Mouse (Mus musculus) forebrain, postnatal 0 days (tissue): ENCODE results near the gene Aspm. TPM values are rescaled to one million over a fixed set of nuclear protein-coding genes. Genes with fewer than 3 reads are reported as not detected.
"Not testable (repeated sequence)": the region's sequence is repeated elsewhere in the genome, so short reads cannot be mapped to it uniquely, and the experiment has no call there.

Source experiments
- ATAC-seq: fragments of 200-750 bp; cut with Nextera tagmentation; 2 replicates; pipeline ENCODE4 v1.8.0; 2017; ENCODE audit warnings: mild to moderate bottlenecking, moderate library complexity
- DNase-seq: peaks from one replicate; pipeline ENCODE4 v3.0.0-alpha.2; 2015
- H3K27ac ChIP-seq: fragments of 300-500 bp; sonication (generic); 2 replicates; pipeline ENCODE4 v1.5.1; 2014; ENCODE audit warnings: low read depth, mild to moderate bottlenecking, antibody characterized with exemption, low read length, moderate library complexity, mixed read lengths
- H3K27me3 ChIP-seq: fragments of 300-500 bp; sonication (generic); 2 replicates; pipeline ENCODE4 v1.6.1; 2014; ENCODE audit warnings: mild to moderate bottlenecking, low read length, mixed read lengths; ENCODE audit not compliant: insufficient read depth
- H3K36me3 ChIP-seq: fragments of 300-500 bp; sonication (generic); 2 replicates; pipeline ENCODE4 v1.6.1; 2014; ENCODE audit warnings: mild to moderate bottlenecking, moderate library complexity; ENCODE audit not compliant: insufficient read depth
- H3K4me1 ChIP-seq: fragments of 300-500 bp; sonication (generic); 2 replicates; pipeline ENCODE4 v1.6.1; 2014; ENCODE audit warnings: antibody characterized with exemption; ENCODE audit not compliant: insufficient read depth
- H3K4me2 ChIP-seq: fragments of 300-500 bp; sonication (generic); 2 replicates; pipeline ENCODE4 v1.6.1; 2014; ENCODE audit warnings: low read depth, mild to moderate bottlenecking, moderate library complexity
- H3K4me3 ChIP-seq: fragments of 300-500 bp; sonication (generic); 2 replicates; pipeline ENCODE4 v1.5.1; 2014; ENCODE audit warnings: low read depth, low read length, mixed read lengths
- H3K9ac ChIP-seq: fragments of 300-500 bp; sonication (generic); 2 replicates; pipeline ENCODE4 v1.6.1; 2014; ENCODE audit warnings: mild to moderate bottlenecking
- H3K9me3 ChIP-seq: fragments of 300-500 bp; sonication (generic); 2 replicates; pipeline ENCODE4 v1.6.1; 2016; ENCODE audit warnings: low read length
- CTCF ChIP-seq: sonication (generic); IDR thresholded peaks from 2 replicates; pipeline ENCODE4 v1.5.1; 2016; ENCODE audit warnings: antibody characterized with exemption, control low read depth, low read depth
- WGBS: fragments of 180-500 bp; shearing (Covaris S2); extraction: QIAGEN DNeasy Blood & Tissue Kit; methylation state at CpG from one replicate; pipeline ENCODE4 v1.1.7; 2014; 5-methylcytosine and 5-hydroxymethylcytosine counted together
- polyA plus RNA-seq: library from polyadenylated mRNA; unstranded; fragments of >200 nt; fragmentation: Nextera tagmentation; extraction: Ambion mirVana; gene quantifications from 2 replicates; pipeline ENCODE4 v1.2.1, GENCODE M21; 2015
- total RNA-seq: library from RNA; depleted of rRNA; stranded (reverse); fragments of >200 nt; gene quantifications from 2 replicates; pipeline ENCODE4 v1.2.3, GENCODE M21; 2014; rRNA removed

Aspm gene
- total RNA-seq (3.2 and 5.4 TPM in 2 replicates), polyA plus RNA-seq (1.2 and 1.7 TPM in 2 replicates)

DNA sequence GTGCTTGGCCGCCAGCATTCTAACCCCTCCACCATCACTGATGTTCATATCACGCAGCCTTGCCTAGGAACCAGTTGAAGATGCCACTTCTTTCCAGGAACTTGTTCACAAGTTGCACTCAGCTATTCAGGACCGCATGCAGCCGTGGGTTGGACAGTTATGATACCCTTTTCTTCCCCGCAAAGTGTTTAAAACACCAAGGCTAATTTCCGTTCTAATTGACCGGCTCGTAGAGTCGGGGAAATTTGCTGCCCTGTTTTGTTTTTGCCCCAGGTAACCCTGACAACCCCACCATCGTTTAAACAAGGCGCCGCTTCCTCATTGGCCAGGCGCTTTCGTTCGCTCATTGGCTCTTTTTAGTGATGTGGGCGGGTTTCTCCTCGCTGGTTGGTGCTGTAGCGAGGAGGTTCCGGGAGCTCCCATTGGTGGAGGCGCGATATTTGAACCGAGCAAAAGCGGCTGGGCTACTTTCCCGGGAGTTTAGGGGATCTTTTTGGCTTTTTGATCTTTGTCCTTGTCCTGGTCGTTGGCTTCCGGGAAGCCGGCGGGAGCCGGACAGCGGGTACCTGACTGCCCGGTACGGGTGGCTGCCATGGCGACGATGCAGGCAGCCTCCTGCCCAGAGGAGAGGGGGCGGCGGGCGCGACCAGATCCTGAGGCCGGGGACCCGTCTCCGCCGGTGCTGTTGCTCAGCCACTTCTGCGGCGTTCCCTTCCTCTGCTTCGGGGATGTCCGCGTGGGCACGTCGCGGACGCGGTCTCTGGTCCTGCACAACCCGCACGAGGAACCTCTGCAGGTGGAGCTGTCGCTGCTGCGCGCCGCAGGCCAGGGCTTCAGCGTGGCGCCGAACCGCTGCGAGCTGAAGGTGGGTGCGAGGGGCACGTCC, at the start of gene Aspm:
Gene Aspm, plus strand, starts transcription at position 433 of the 886 bp plus-strand sequence.
- Histone ChIP-seq H3K27me3 (no peaks in the 10 kb centered on the region), H3K9me3 (no peaks in the 10 kb centered on the region), H3K36me3 (no peaks in the 10 kb centered on the region), H3K4me1 (0 out of 2 replicates have a peak, but pooled peaks cover 4% of the 10 kb centered on the region), H3K4me3 (peak within 1 kb of the TSS; percentile 82), H3K9ac (peak within 1 kb of the TSS; percentile 46), H3K27ac (no peak within 1 kb of the TSS), H3K4me2 (peak within 1 kb of the TSS; percentile 99)
- under 1% methylated on average over 65 of the region's 65 CpGs for WGBS
- peak; percentile 100 for ATAC-seq
- peak; percentile 95 for DNase-seq
- TF ChIP-seq CTCF = no peak

DNA sequence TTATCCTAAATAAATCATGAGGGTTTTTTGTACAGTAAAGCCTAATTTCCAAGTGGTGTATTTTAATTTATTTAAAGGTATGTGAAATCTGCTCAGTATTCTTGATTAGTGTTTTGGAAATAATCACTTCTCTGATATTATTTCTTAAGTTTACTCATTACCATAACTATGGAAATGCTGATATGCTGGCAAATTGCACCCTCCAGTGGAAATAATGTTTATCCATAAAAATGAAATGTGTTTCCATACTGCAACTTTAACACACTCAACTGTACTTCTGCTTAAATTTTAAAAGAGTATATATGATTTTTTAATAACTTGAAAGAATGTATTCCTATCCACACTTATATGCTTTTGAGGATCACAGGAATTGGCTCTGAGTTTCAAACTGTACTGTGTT, 48.8 kb upstream of the Aspm start:
- no peak overlapping the region for H3K4me2 ChIP-seq
- H3K9me3 ChIP-seq = no peaks in the 10 kb centered on the region
- H3K27me3 ChIP-seq = no peaks in the 10 kb centered on the region
- no peaks in the 10 kb centered on the region for H3K36me3 ChIP-seq
- peak; percentile 42 for TF ChIP-seq CTCF
- no peak for ATAC-seq
- peak; percentile 35 for DNase-seq
- H3K4me1 ChIP-seq = no peaks in the 10 kb centered on the region
- H3K4me3 ChIP-seq = no peak overlapping the region
- H3K27ac ChIP-seq = no peak overlapping the region
- no peak overlapping the region for H3K9ac ChIP-seq

DNA sequence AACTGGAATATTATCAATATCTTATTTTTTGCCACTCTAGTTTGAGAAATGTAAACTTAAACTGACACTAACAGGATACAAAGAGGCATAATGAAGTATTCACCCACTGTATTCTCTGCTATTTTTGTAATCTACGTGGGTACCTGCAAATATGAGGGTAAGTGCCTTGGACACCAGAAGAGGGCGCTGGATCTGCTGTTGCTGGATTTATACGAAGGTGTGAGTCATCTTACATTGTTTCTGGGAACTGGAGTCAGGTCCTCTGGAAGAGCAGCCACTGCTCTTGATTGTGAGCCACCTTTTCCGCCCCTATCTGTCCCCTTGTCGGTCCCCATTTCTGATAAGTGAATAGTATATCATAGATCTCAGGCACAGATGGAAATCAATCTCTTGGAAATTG, 46.9 kb upstream of the Aspm start:
- H3K4me3 ChIP-seq = no peak overlapping the region
- H3K4me2 ChIP-seq = no peak overlapping the region
- ATAC-seq (no peak), DNase-seq (no peak)
- WGBS = 59% methylated on average over 5 of the region's 5 CpGs
- no peaks in the 10 kb centered on the region for H3K27me3 ChIP-seq
- no peaks in the 10 kb centered on the region for H3K9me3 ChIP-seq
- no peaks in the 10 kb centered on the region for H3K36me3 ChIP-seq
- H3K9ac ChIP-seq = no peak overlapping the region
- no peak overlapping the region for H3K27ac ChIP-seq
- H3K4me1 ChIP-seq = no peaks in the 10 kb centered on the region
- TF ChIP-seq CTCF = no peak

DNA sequence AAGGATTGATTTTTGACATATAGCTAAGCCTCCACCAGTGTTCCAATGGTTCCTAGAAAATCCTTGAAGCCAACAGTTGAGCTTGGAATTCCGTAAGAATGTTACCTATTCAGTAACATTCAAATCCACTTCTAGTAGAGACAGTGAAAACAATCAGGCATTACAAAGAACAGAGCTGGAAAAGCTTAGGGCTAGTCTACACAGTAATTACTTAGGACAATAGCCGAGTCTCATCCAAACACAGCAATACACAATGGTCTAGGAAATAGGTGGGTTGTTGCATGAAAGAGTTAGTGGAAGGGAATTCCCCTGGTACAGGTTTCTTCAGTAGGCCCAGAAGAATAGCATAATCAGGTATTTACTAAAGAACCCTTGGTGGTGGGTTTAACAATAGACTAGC, 42.2 kb upstream of the Aspm start:
- not testable (repeated sequence) for H3K4me1 ChIP-seq, DNase-seq, H3K9me3 ChIP-seq, H3K27ac ChIP-seq, H3K36me3 ChIP-seq, H3K4me2 ChIP-seq, H3K27me3 ChIP-seq, ATAC-seq, H3K9ac ChIP-seq, H3K4me3 ChIP-seq
- WGBS = 87% methylated on average over 2 of the region's 2 CpGs

DNA sequence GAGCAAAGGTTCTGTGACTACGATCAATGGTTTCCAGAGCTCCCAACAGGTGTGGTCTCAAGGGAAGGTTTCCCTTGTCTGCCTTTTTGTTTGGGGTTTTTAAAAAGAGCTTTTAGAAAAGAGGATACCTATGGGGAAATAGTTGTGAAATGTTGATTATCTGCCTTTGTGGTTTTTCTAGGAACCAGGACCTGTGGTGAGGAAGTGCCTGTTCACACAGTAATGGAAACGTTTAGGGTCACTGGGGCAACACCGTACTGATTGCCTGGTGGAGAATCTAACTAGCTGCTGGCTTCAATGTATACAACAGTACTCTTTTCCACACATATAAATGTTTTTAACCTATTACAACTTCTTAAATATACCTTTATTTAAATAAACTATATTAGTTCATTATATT, 41.1 kb upstream of the Aspm start:
- no peaks in the 10 kb centered on the region for H3K4me1 ChIP-seq

DNA sequence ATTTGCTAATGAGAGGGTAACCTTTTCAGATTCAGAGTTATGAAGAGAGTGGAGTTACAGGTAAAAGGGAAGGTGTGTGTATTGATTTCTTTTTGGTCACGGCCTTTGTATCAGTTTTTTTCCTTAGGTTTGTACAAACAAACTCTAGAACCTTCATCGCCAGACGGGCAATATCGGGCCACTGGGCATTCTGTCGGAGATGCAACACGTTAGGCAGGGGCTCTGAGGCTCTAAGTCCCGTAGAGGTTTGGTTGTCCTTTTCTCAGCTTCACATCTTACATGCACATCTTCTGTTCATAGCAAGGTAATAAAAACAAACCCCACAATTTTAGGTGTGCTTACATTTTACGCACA, 33.1 kb upstream of the Aspm start:
- Histone ChIP-seq H3K4me1 (peaks cover 10% of the 10 kb centered on the region), H3K36me3 (no peaks in the 10 kb centered on the region), H3K9ac (peak overlapping the region; percentile 94), H3K27me3 (no peaks in the 10 kb centered on the region), H3K27ac (peak overlapping the region; percentile 85), H3K9me3 (no peaks in the 10 kb centered on the region), H3K4me2 (peak overlapping the region; percentile 52), H3K4me3 (peak overlapping the region; percentile 86)
- 4% methylated on average over 8 of the region's 8 CpGs for WGBS
- DNase-seq (no peak), ATAC-seq (peak; percentile 1; the same call in 1 of the 2 replicates)
- no peak for TF ChIP-seq CTCF

More for the DNA sequence above, 41.1 kb upstream of the Aspm start:
- no peaks in the 10 kb centered on the region for H3K27me3 ChIP-seq
- no peak for ATAC-seq
- H3K27ac ChIP-seq = no peak overlapping the region
- no peaks in the 10 kb centered on the region for H3K36me3 ChIP-seq
- 85% methylated on average over 3 of the region's 3 CpGs for WGBS
- no peak overlapping the region for H3K4me3 ChIP-seq
- no peak overlapping the region for H3K9ac ChIP-seq
- DNase-seq = no peak
- no peak overlapping the region for H3K4me2 ChIP-seq
- no peaks in the 10 kb centered on the region for H3K9me3 ChIP-seq
- TF ChIP-seq CTCF = no peak
